Mouse (Mus musculus) kidney, adult 11 months (tissue): ENCODE measurements around the gene Ist1.
A peak's percentile ranks its signal among the peaks of the same experiment; 100 is the strongest.

Source experiments
- DNase-seq: peaks from one replicate; pipeline ENCODE4 v3.0.0; 2022

Gene Ist1

GRCm38 (mm10) chr8:109693146-109693900 is at the start of gene Ist1:
Ist1 (minus strand) TSS chr8:109693260.
- peak; percentile 97 for DNase-seq

- DNase-seq: no peak
These were observed 45.0 kb upstream of the Ist1 start for GRCm38 (mm10) chr8:109738049-109738380.

- peak; percentile 80 for DNase-seq
These were observed 44.4 kb upstream of the Ist1 start, which contains the start of gene Atxn1l for GRCm38 (mm10) chr8:109737237-109738048. Atxn1l (minus strand) TSS chr8:109737739.

GRCm38 (mm10) chr8:109736819-109737218 is 43.8 kb upstream of the Ist1 start:
- no peak for DNase-seq

GRCm38 (mm10) chr8:109734018-109734417 is 41.0 kb upstream of the Ist1 start:
- no peak for DNase-seq

- DNase-seq: no peak
These were observed 38.0 kb upstream of the Ist1 start for GRCm38 (mm10) chr8:109731012-109731411.

- peak; percentile 41 for DNase-seq
These were observed 32.0 kb upstream of the Ist1 start for GRCm38 (mm10) chr8:109725106-109725505.

- DNase-seq: no peak
These were observed 21.9 kb upstream of the Ist1 start for GRCm38 (mm10) chr8:109714961-109715360.

- DNase-seq: no peak
These were observed 19.5 kb upstream of the Ist1 start for GRCm38 (mm10) chr8:109712521-109712920.

- DNase-seq: no peak
These were observed 14.9 kb upstream of the Ist1 start for GRCm38 (mm10) chr8:109707921-109708320.

- peak; percentile 81 for DNase-seq
These were observed 13.8 kb upstream of the Ist1 start for GRCm38 (mm10) chr8:109706874-109707237.

- peak; percentile 33 for DNase-seq
These were observed 13.2 kb upstream of the Ist1 start for GRCm38 (mm10) chr8:109706076-109706873.

- peak; percentile 92 for DNase-seq
These were observed 12.4 kb upstream of the Ist1 start, which contains the start of gene Zfp821 for GRCm38 (mm10) chr8:109705320-109706075. Zfp821 (plus strand) TSS chr8:109705546.

GRCm38 (mm10) chr8:109704565-109705319 is 11.7 kb upstream of the Ist1 start:
- no peak for DNase-seq

GRCm38 (mm10) chr8:109698477-109698876 is 5.4 kb upstream of the Ist1 start:
- DNase-seq: no peak

GRCm38 (mm10) chr8:109697754-109698153 is 4.7 kb upstream of the Ist1 start:
- DNase-seq: no peak

GRCm38 (mm10) chr8:109694154-109694553 is 1.1 kb upstream of the Ist1 start:
- no peak for DNase-seq

- no peak for DNase-seq
These were observed 466 bp downstream of the Ist1 start for GRCm38 (mm10) chr8:109692443-109693145.

GRCm38 (mm10) chr8:109691769-109692168 is 1.3 kb downstream of the Ist1 start:
- no peak for DNase-seq

- no peak for DNase-seq
These were observed 5.8 kb downstream of the Ist1 start for GRCm38 (mm10) chr8:109687248-109687647.

- no peak for DNase-seq
These were observed 10.9 kb downstream of the Ist1 start for GRCm38 (mm10) chr8:109682120-109682519.
